Mouse (Mus musculus) inflammation-experienced regulatory T-cells, adult 6 months (primary cell): ENCODE measurements around the gene 9230102O04Rik. TPM values are rescaled to one million over a fixed set of nuclear protein-coding genes. Genes with fewer than 3 reads are reported as not detected.

ENCODE experiments used
- ATAC-seq: one replicate; pipeline ENCODE4 v1.8.0; 2017
- polyA plus RNA-seq, 3 experiments: library from polyadenylated mRNA; unstranded; fragments of 100-300 nt; shearing (Covaris generic); gene quantifications; one replicate each; pipeline ENCODE4 v1.2.1; 2017

The 9230102O04Rik gene
- polyA plus RNA-seq, 3 experiments from 2014 or later, result 1.5 to 1.6 TPM; not detected in 1

- no peak for ATAC-seq
Observed at GRCm38 (mm10) chr2:9885217-9885770, 4.0 kb downstream of the 9230102O04Rik start.

DNA sequence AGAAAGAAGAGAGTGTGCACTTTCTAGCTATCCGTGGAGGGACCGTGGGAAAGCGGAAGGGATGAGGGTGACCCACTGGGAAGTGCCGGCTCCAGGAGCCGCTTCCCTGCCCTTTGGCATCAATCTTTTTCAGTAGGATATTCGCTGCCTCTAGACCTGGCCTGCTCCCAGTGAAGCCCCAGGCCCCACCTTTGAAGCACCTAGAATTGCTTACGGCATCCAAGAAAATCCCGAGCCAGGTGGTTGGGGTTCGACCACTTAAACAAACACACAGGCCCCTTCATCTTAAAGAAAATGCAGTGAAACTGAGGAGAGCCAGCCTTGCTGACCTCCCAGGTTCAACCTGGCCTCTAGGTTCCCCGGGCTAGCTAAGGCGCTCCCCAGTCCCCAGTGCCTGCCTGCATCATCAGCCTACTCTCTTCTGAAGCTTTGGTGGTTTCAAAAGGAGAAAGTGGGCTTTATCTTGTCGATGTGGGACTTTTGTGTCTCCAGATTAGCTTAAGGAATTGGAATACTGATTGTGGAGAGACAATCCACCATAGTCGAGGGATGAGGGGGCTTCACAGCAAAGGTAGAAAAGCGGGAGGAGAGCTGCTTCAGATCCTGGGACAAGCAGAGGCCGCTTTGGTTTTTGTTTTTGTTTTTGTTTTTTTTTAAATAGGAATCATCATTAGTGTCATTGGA, 4.7 kb downstream of the 9230102O04Rik start:
- no peak for ATAC-seq

DNA sequence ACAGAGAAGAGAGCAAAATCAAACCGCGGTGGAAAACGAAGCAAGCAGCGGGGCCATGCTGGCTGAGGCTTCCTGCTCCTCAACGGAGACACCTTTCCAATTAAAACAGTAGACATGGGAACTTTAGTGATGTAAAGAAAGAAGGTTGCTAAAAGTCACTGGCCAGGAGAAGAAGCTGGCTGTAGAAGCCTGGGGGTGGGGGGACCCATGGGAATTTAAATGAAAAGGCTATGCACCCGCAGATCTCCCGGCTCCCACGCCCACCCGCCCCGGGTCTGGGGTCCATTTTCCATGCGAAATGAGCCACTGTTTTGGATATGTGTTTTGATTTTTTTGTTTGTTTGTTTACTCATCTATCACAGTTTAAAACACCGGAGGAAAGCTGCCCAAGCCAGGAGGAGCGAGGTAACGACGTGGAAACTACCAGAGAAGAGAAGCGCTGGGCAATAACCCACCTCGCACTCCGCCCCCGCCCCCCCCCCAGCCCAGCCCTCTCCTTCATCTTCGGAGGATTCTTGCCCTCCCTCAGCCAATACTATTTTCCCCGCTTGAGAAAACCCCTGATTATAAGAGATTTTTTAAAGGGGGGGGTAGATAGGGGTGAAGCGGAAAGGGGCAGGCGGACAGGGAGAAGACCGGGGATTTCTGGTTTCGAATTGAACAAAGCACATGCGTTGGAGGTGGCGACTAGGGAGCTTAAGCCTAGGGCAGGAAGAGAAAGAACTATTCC, 5.4 kb downstream of the 9230102O04Rik start:
- peak; percentile 21 for ATAC-seq

GRCm38 (mm10) chr2:9882926-9883802, 6.2 kb downstream of the 9230102O04Rik start:
- ATAC-seq, result no peak

DNA sequence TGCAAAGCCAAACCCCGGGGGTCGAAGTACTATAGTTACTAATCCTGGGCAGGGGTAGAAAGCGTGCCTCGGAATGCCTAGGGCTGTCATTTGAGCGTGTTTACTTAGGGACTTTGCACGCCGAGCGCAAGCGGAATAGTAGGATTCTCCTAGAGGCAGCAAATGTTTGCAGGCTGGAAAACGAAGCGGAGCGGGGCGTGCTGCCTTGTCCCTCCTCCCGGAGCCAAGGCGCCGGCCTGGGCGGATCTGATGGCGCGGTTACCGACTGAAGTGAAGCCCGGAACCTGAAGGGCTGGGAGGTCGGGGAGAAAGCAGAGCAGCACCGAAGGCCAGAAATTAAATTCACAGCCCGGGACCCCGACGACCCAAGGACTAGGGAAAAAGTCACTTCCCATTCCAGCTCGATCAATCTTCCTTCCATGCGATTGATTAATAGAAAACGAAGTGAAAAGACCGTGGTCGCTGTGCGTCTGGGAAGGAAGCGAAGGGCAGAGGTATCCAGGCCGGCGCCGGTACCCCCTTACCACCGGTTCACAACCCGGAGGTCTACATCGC, 6.9 kb downstream of the 9230102O04Rik start:
- no peak for ATAC-seq

DNA sequence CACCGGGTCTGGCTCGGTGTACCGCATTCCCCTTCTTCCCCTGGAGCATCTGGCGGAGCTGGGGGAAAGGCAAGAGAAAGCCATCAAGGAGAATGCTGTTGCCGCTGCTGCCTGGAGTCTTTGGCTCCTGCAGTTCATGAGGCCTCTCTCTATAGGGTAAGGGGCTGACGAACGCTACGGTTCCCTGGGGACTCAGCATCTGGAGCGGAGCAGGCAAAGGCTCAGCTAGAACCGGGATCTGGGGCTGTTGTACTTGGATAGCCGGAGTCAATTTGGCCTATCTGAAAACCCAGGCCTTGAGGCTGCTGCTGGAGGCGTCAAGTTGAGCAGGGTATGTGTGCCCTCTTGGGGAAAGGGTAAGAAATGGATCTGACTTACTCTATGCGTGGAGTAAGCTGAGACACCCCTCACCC, 7.7 kb downstream of the 9230102O04Rik start:
- ATAC-seq, result no peak

DNA sequence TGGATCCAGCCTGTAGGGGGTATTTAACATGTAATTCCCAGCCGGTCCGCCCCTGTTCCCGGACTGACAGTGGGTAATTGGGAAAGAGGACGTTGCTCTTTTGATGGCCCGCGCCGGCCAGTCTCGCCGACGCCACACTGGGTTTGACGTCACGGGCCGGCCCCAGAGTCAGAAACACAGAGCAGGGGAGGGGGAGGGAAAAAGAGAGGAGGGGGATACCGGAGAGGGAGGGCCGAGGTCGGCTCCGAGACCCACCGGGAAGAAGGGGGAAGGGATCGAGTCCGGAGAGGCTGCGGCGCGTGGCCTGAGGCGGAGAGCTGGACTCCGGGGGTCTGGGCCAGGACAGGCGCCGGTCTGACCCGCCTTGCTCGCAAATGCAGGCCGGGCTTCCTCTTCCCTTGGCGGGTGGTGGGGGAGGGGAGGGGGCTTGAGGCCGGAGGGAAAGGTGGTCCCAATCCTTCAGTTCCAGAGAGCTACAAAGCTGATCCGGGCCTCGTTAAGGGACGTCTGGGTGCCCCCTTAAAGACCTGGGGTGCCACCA, 8.2 kb downstream of the 9230102O04Rik start, which contains the start of gene 4930412O13Rik:
4930412O13Rik (plus strand) TSS at position 202 of the 541 bp plus-strand sequence.
- no peak for ATAC-seq

DNA sequence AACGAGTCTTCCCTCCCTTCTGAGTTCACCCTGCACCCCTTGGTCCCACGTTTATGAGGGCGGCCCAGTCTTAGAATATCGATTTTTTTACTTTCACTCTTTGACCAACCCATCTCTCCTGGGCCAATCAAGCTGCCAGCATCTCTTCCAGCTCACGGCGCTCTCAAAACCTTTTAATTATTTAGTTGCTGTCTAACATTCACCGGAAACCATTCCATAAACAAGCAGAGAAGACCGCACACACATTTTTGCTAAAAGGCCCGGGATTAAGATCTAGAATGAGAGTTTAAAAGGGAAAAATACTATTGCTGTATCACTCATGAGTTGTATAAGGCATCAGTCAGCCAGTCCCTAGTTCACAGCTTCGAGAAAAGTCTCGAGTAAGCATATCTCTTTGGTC, 9.1 kb downstream of the 9230102O04Rik start:
- no peak for ATAC-seq

DNA sequence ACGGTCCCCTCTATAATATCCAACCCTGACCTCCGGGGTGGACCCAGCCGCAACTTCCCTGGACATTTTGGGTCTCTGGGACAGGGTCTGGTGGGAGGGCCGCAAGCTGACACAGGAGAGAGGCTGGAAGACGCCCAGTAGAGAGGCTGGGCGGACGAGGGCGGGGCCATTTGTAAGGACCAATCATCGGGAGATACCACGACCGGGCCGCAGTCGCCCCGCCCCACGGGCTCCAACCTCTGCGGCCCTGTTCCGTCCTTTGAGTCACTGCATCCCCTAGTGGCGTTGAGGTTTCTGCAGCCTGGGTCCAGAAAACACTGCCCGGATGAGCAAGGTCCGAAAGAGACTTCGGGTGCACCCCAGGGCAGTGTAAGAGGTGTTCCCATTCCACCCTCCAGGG, 9.8 kb downstream of the 9230102O04Rik start:
- peak; percentile 58 for ATAC-seq

DNA sequence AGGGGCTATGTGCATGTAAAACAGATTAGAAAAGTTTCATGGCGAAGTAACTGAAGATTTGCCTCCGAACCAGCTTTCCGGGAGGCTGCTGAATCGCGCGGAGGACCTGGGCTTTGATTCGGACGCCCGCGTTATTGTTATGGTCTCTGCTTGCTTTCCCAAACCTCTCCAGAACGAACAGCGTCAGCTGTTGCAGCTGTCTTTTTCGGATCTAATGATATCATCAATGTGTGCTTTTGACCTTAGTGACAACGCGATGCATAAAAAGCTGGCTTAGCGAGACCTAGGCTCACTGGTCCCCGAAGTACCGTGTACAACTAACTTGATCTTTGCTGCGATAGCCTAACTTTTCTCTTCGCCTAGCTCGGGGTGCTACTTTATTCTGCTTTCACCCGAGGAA, 10.2 kb downstream of the 9230102O04Rik start:
- peak; percentile 5 for ATAC-seq

DNA sequence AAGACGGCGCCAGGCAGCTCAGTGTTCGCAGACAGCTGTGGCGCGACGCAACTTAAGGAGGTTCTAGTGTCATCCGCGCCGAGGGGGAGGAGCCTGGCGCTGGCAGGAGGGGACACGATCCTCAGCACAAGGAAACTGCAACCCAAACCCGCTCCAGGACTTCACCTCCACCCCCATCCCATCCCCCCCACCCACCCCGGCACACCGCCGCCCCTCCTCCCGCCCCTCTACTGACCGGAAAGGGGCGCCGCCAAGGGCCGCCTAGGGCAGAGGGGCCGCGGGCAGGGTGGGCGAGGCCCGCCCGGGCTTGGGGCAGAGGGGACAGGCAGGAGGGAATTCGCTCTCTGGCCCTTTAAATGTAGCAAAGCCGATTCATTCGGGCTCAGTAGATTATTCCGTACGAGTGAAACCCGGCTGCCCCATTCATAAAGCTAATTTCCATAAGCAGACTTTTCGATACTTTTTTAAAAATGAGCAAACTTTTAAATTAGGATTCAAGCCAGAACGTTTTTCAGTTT, 10.7 kb downstream of the 9230102O04Rik start:
- peak; percentile 35 for ATAC-seq

- peak; percentile 7 for ATAC-seq
Observed at GRCm38 (mm10) chr2:9877966-9878563, 11.3 kb downstream of the 9230102O04Rik start.

DNA sequence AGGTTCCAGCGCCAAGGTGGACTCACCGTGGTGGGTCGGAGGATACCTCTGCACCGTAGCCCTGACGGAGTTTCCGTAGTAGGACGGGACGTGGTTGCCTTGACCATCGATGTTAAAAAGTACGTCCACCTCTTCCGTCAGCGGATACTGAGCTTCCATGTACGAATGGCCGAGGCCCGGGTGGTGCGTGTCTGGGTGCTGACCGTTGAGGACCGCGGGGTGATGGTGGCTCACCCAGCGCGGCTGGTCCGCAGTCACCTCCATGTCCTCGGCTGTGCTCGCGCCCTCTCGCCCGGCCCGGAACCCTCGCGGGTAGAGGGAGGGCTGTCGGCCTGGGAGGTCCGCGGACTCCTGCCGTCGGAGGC, 12.0 kb downstream of the 9230102O04Rik start:
- no peak for ATAC-seq

DNA sequence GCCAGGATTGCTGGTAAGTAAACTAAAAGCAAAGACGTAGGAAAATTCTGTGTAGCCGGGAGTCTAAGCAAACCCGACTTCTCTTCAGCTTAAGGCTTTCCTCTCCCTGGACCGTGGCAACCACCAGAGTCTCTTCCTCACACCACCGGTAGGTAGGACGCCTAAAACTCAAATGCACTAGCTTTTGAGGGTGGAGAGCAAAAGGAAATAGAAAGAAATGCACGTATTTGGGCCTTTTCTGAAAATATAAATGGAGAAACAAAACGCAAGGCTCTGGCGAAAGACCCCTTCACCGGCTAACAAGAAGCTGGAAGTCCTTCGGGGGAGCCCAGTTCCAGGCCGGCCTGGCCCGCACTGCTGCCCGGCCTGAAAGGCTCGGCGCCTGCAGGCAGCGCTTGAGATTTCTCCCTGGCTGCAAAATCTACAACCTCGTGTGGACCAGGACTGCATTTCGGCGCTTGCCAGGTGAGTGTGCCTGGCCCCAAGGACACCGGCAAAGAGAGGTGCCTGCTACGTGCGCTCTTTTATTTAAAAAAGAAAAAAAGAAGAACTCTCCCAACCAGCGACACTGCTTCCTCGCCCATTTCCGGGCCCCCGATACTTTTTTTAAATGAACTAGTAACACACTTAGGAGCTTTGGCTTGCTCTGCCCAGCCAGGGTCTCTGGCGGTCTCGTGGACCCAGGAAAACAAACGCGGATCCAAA, 12.6 kb downstream of the 9230102O04Rik start:
- ATAC-seq, result no peak

- ATAC-seq, result peak; percentile 44
Observed at GRCm38 (mm10) chr2:9875676-9876357, 13.5 kb downstream of the 9230102O04Rik start.

DNA sequence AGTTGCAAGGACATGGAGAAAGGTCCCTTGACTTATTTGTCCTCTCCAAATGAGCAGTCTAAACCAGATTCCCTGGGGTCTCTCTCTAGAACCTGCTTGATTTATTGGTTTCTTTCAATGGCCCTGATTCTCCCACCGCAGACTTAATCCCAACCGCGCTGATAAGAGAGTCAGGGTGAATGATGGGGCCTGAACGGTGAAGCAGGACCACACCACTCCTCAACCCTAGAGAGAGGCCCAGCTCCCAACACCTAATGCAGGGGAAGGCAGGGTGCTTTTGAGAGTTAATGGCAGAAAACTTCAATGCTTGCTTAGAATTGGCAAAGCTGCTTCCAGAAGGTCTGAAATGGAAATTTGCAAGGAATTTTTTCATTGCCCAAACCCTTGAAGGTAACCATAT, 14.1 kb downstream of the 9230102O04Rik start:
- ATAC-seq, result no peak

DNA sequence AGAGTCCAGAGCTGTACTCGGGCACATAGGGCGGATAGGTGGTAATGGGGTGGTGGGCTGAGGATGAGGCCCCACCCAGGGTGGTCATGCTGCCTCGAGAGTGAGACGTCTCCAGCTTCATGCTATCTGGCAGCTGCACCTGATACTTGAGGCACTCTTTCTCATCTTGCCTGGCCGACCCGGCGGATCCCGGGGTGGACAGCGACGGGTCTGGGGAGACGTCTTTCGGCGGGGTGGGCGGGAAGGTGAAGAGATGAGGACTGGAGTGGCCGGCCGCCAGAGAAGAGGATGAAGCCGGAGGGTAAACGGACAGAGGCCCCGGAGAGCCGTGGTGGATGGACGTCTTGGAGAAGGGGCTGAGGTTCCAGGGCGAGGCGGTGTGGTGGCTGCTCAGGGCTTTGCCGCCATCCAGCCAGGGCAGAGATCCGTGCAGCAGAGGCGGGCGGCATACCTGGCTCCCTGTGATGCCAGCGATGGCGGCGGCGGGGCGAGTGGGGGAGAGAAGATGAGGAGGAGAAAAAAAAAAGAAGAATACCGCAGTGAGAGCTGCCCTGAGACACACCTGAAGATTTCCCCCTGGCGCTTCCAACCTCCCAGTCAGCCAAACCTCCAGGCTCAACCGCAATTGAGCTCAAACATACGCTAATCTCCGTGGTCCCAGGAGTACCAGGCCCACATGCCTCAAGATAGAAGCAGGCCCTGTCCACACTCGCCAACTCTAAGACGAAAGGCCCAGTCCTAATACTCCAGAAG, 14.7 kb downstream of the 9230102O04Rik start:
- ATAC-seq, result no peak

- no peak for ATAC-seq
Observed at GRCm38 (mm10) chr2:9873757-9874156, 15.6 kb downstream of the 9230102O04Rik start.

DNA sequence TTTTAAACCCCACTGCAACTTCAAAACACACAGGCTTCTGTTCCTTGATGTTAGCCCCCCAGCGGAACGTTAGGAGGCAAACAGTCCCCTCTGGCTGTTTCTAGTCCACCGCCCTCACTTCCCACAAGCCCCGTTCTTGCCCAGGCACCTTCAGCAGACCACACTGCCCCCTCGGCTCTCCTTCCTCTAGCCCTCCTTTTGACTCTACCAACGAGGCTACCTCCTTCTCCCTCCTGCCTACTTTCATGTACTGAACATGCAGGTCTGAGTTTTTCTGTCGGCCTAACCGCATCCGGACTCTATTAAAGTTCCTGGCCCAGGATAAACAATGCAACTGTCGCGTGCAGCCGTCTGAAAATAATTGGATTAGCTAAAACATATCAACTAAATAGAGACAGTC, 16.7 kb downstream of the 9230102O04Rik start:
- peak; percentile 43 for ATAC-seq
